Comparison of ENCODE assay signal across 11 mouse cellular contexts in the genomic region with DNA sequence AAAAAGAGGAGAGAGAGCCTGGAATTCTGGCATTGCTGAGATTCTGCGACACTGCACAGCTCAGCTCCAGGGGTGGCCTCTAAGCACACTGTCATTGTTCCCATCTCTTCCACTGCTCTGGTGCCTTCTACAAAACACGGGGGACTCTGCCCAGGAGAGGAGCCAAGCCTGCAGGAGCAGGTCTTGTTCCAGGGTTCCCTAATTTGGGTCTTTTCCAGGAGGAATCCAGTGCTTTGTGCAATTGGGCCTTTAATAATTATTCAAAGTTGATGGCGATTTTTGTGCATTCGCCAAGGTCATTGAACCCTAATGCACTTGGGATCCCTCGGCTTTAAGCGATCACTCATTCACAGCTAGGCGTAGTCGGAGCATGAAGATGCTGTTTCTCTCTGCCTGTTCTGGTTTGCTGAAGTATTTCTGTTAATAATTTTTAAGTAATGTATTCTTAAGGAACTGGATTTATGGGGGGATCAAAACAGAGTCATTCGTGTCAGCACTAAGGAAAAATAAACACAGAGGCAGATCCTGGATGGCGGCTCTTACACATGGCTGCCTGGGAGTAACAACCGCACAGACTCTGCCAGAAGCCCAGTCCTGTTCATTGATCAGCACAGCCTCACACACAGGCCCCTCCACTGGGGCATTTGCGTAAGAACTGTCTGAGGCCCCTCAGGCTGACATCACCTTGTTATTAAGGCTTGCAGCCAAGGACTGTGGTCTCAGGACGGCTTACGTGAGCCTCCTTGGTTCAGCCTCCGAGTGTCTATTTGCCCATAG. TPM values are rescaled to one million over a fixed set of nuclear protein-coding genes. Genes with fewer than 3 reads are reported as not detected.
A peak's percentile ranks its signal among the peaks of the same experiment; 100 is the strongest.
DNase-seq lines count a peak whose midpoint lies in the region; ATAC-seq lines count a peak whose summit lies in the region.
"Had no signal": no experiment of that assay in that cellular context is flagged by ENCODE, and none has a peak within 500 bp of the region (broad histone marks: within the 10 kb centered on the region; RNA-seq: fewer than 3 reads in every experiment).

No protein-coding gene starts in this region.

- 72% methylated on average over 15 of the region's 15 CpGs for WGBS in midbrain, embryonic 10.5 days
- 64% methylated on average over 15 of the region's 15 CpGs for WGBS in midbrain, embryonic 11.5 days
- WGBS in kidney, embryonic 14.5 days, result 56% methylated on average over 15 of the region's 15 CpGs

- no peaks in the 10 kb centered on the region; the same call in 1 of the 2 replicates for H3K9me3 ChIP-seq in midbrain, embryonic 10.5 days (replicated peaks)
- no peaks in the 10 kb centered on the region for H3K9me3 ChIP-seq in midbrain, embryonic 11.5 days (ENCODE audit: control insufficient read depth, low read length)
- 0 out of 2 replicates have a peak, but pooled peaks cover 3% of the 10 kb centered on the region for H3K9me3 ChIP-seq in kidney, embryonic 14.5 days (ENCODE audit: control insufficient read depth, low read length)
- H3K9me3 ChIP-seq: stomach, embryonic 15.5 days had no signal

- peaks cover 24% of the 10 kb centered on the region for H3K4me1 ChIP-seq in midbrain, embryonic 10.5 days
- no peaks in the 10 kb centered on the region for H3K4me1 ChIP-seq in midbrain, embryonic 11.5 days (ENCODE audit: control insufficient read depth, insufficient read depth, low read length)
- peaks cover 6% of the 10 kb centered on the region for H3K4me1 ChIP-seq in kidney, embryonic 14.5 days (ENCODE audit: control insufficient read depth, insufficient read depth, low read length)
- H3K4me1 ChIP-seq: heart, embryonic 13.5 days had no signal

- DNase-seq in cerebellum, postnatal 10 days, result peak; percentile 40 to 48
- no peak for DNase-seq in cerebellum, adult 9-10 months
- DNase-seq in midbrain, embryonic 10.5 days (ENCODE audit: low spot score), result no peak
- DNase-seq in midbrain, embryonic 11.5 days (ENCODE audit: low spot score, missing footprints), result no peak
- DNase-seq in skeletal muscle tissue, adult 2 months (ENCODE audit: low read depth, low spot score), result peak; percentile 56
- no peak for DNase-seq in spleen, postnatal 4 days (ENCODE audit: low spot score in 2 of 2)
- DNase-seq: layer of hippocampus, postnatal 36 days had no signal

- no peak for ATAC-seq in midbrain, embryonic 11.5 days (ENCODE audit: low FRiP score)
- peak; percentile 32; the same call in 1 of the 2 replicates for ATAC-seq in kidney, embryonic 14.5 days (ENCODE audit: low FRiP score, low TSS enrichment)
- no peak for ATAC-seq in megakaryocyte, adult 5-6 weeks (ENCODE audit: poor library complexity, severe bottlenecking)

- no peak overlapping the region for H3K4me3 ChIP-seq in midbrain, embryonic 10.5 days
- no peak overlapping the region for H3K4me3 ChIP-seq in midbrain, embryonic 11.5 days (ENCODE audit: low read depth, low read length)
- no peak overlapping the region for H3K4me3 ChIP-seq in kidney, embryonic 14.5 days (ENCODE audit: low read length)
- H3K4me3 ChIP-seq: heart, embryonic 13.5 days; stomach, embryonic 15.5 days had no signal

- H3K27me3 ChIP-seq in midbrain, embryonic 10.5 days (ENCODE audit: low read depth, poor library complexity, severe bottlenecking), result no peaks in the 10 kb centered on the region
- no peaks in the 10 kb centered on the region for H3K27me3 ChIP-seq in midbrain, embryonic 11.5 days (ENCODE audit: control insufficient read depth, insufficient read depth, low read length)
- H3K27me3 ChIP-seq in kidney, embryonic 14.5 days (ENCODE audit: control insufficient read depth, insufficient read depth, low read length), result no peaks in the 10 kb centered on the region
- H3K27me3 ChIP-seq: heart, embryonic 13.5 days; stomach, embryonic 15.5 days had no signal

- peak overlapping the region; percentile 19 for H3K27ac ChIP-seq in midbrain, embryonic 10.5 days (replicated peaks)
- no peak overlapping the region for H3K27ac ChIP-seq in midbrain, embryonic 11.5 days (ENCODE audit: low read depth, low read length)
- H3K27ac ChIP-seq in kidney, embryonic 14.5 days (ENCODE audit: low read depth, low read length), result no peak overlapping the region; the same call in 1 of the 2 replicates
- H3K27ac ChIP-seq: heart, embryonic 13.5 days; stomach, embryonic 15.5 days had no signal

- no peak overlapping the region for H3K9ac ChIP-seq in midbrain, embryonic 11.5 days (ENCODE audit: low read length)
- H3K9ac ChIP-seq in kidney, embryonic 14.5 days (ENCODE audit: low read depth, low read length), result no peak overlapping the region
- H3K9ac ChIP-seq: heart, embryonic 13.5 days; stomach, embryonic 15.5 days had no signal

- H3K36me3 ChIP-seq in midbrain, embryonic 10.5 days, result no peaks in the 10 kb centered on the region
- no peaks in the 10 kb centered on the region for H3K36me3 ChIP-seq in midbrain, embryonic 11.5 days (ENCODE audit: control insufficient read depth, insufficient read depth, low read length)
- no peaks in the 10 kb centered on the region for H3K36me3 ChIP-seq in kidney, embryonic 14.5 days (ENCODE audit: control insufficient read depth, insufficient read depth, low read length)
- H3K36me3 ChIP-seq: heart, embryonic 13.5 days; stomach, embryonic 15.5 days had no signal

- H3K4me2 ChIP-seq in midbrain, embryonic 11.5 days, result no peak overlapping the region
- H3K4me2 ChIP-seq in kidney, embryonic 14.5 days (replicated peaks; ENCODE audit: low read depth, low read length), result no peak overlapping the region
- H3K4me2 ChIP-seq: heart, embryonic 13.5 days; stomach, embryonic 15.5 days had no signal

RNA-seq across cellular contexts. Expression of gene Cops8, which starts 35.9 kb away (rescaled TPM):
- 183 and 199 TPM in 2 replicates for polyA plus RNA-seq in midbrain, embryonic 10.5 days (2016; fragmentation: Nextera tagmentation; extraction: Ambion mirVana)
- 192 and 203 TPM in 2 replicates for polyA plus RNA-seq in midbrain, embryonic 11.5 days (2014; fragmentation: Nextera tagmentation; extraction: Ambion mirVana)
- 146 and 159 TPM in 2 replicates for polyA plus RNA-seq in kidney, embryonic 14.5 days (2014; fragmentation: Nextera tagmentation; extraction: Ambion mirVana)
- 38.8 and 42.6 TPM in 2 replicates for total RNA-seq in megakaryocyte, adult 5-6 weeks (2015)
- 61.2 and 64.4 TPM in 2 replicates for total RNA-seq in megakaryocyte, adult 5-6 weeks (2017)

Comparison
In these comparisons a context has a peak if more than half of its experiments do, and no peak if none do; other contexts are left out.
1. DNase-seq: peak in cerebellum, postnatal 10 days (2 of 2) and skeletal muscle tissue, adult 2 months (single experiment); none in cerebellum, adult 9-10 months (single experiment), midbrain, embryonic 10.5 days (single experiment), midbrain, embryonic 11.5 days (single experiment) and spleen, postnatal 4 days (0 of 2).